Mouse (Mus musculus): ENCODE measurements around the gene AL607142.1. TPM values are rescaled to one million over a fixed set of nuclear protein-coding genes. Genes with fewer than 3 reads are reported as not detected.

The AL607142.1 gene
- polyA plus RNA-seq, 1 experiment = not detected

DNA sequence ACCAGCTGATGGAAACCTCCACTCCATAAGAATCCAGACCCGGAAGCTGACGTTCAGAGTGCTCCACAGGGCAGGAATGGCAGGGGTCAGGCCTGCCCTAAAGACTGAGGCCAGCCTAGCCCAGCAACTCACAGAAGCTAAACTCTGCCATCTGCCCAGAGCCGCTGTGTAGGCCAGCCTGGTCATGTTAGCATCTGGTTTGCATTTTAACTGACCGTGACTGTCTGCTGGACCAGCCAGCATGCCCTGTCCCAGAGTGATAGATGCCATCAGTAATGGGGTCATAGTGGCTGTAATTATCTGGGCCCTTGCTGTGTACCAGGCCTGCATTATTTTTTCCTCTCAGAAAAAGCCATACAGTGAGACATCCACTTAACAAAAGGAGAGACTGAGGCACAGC lies 66.1 kb downstream of the AL607142.1 start:
- Histone ChIP-seq H3K4me1 (ENCODE audit: control insufficient read depth, insufficient read depth, insufficient read length, low read length) (peaks cover 6% of the 10 kb centered on the region; the same call in 1 of the 2 replicates), H3K36me3 (ENCODE audit: control insufficient read depth, insufficient read depth, low read length) (no peaks in the 10 kb centered on the region), H3K4me3 (ENCODE audit: low read depth, low read length) (no peak overlapping the region), H3K27ac (ENCODE audit: insufficient read depth, low read depth, low read length) (no peak overlapping the region), H3K27me3 (ENCODE audit: control insufficient read depth, insufficient read depth, low read length) (no peaks in the 10 kb centered on the region)
- no peak for TF ChIP-seq CTCF (IDR thresholded peaks at IDR 0.05; ENCODE audit: extremely low read depth, insufficient read length, insufficient replicate concordance, low read depth, low read length)
- TF ChIP-seq POLR2A (IDR thresholded peaks at IDR 0.05; ENCODE audit: low read depth, low read length) = no peak
- 85% methylated on average over 4 of the region's 4 CpGs for WGBS

DNA sequence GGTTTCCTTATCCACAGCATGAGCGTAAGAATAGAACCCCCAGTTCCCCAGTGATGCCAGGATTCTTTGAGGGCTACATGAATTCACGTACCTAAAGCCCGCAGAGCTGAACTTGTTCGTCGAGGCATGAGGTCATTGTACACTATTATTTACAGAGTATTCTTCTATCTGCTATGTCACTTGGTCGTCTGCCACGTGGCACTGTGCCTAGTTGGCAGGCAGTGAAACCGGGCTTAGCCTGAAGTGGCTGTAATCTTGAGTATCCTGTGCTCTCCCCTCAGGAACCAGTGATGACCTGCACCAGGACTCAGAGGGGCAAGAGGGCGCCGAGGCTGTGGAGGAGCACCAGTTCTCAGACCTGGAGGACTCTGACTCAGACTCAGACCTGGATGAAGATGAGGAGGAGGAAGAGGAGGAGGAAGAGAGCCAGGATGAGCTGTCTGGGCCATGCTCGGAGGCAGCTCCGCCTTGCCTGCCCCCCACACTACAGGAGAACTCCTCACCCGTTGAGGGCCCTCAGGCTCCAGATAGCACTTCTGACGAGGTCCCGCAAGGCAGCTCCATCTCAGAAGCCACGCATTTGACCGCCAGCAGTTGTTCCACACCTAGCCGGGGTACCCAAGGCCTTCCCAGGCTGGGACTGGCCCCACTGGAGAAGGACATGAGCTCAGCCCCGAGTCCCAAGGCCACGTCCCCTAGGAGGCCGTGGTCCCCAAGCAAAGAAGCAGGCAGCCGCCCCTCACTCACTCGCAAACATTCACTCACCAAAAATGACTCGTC lies 66.8 kb downstream of the AL607142.1 start:
- 56% methylated on average over 24 of the region's 24 CpGs for WGBS
- Histone ChIP-seq H3K4me3 (ENCODE audit: low read depth, low read length) (no peak overlapping the region), H3K4me1 (ENCODE audit: control insufficient read depth, insufficient read depth, insufficient read length, low read length) (peaks cover 6% of the 10 kb centered on the region; the same call in 1 of the 2 replicates), H3K36me3 (ENCODE audit: control insufficient read depth, insufficient read depth, low read length) (no peaks in the 10 kb centered on the region), H3K27ac (ENCODE audit: insufficient read depth, low read depth, low read length) (no peak overlapping the region), H3K27me3 (ENCODE audit: control insufficient read depth, insufficient read depth, low read length) (no peaks in the 10 kb centered on the region)
- no peak for TF ChIP-seq POLR2A (IDR thresholded peaks at IDR 0.05; ENCODE audit: low read depth, low read length)
- TF ChIP-seq CTCF (IDR thresholded peaks at IDR 0.05; ENCODE audit: extremely low read depth, insufficient read length, insufficient replicate concordance, low read depth, low read length) = no peak

- H3K27me3 ChIP-seq (ENCODE audit: control insufficient read depth, insufficient read depth, low read length) = no peaks in the 10 kb centered on the region
- peaks cover 6% of the 10 kb centered on the region; the same call in 1 of the 2 replicates for H3K4me1 ChIP-seq (ENCODE audit: control insufficient read depth, insufficient read depth, insufficient read length, low read length)
- H3K4me3 ChIP-seq (ENCODE audit: low read depth, low read length) = no peak overlapping the region
- TF ChIP-seq CTCF (IDR thresholded peaks at IDR 0.05; ENCODE audit: extremely low read depth, insufficient read length, insufficient replicate concordance, low read depth, low read length) = no peak
- TF ChIP-seq POLR2A (IDR thresholded peaks at IDR 0.05; ENCODE audit: low read depth, low read length) = no peak
- H3K36me3 ChIP-seq (ENCODE audit: control insufficient read depth, insufficient read depth, low read length) = no peaks in the 10 kb centered on the region
- 92% methylated on average over 6 of the region's 6 CpGs for WGBS
- no peak overlapping the region for H3K27ac ChIP-seq (ENCODE audit: insufficient read depth, low read depth, low read length)
Observed at GRCm38 (mm10) chr4:120134223-120134622, 69.4 kb downstream of the AL607142.1 start.

DNA sequence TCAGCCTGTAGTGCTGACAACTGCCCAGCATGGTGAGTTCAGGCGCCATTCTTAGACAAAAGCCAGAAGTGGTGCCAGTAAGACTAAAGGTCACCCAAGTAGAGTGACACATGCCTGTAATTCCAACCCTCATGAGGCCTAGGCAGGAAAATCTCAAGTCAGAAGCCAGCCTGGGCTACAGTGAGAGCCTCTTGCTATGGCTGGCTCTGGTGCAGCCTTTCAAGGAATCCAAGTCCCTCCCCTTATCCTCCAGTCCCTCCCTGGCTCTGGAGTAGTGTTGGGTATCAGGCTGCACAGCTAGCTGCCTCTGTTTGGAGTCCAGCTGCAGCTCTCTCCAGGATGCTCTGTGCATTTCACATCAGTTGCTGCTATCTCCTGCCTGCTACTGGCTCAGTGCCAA lies 77.0 kb downstream of the AL607142.1 start:
- TF ChIP-seq CTCF (IDR thresholded peaks at IDR 0.05; ENCODE audit: extremely low read depth, insufficient read length, insufficient replicate concordance, low read depth, low read length) = no peak
- no peak for TF ChIP-seq POLR2A (IDR thresholded peaks at IDR 0.05; ENCODE audit: low read depth, low read length)
- H3K27ac ChIP-seq (ENCODE audit: insufficient read depth, low read depth, low read length) = no peak overlapping the region
- H3K36me3 ChIP-seq (ENCODE audit: control insufficient read depth, insufficient read depth, low read length) = no peaks in the 10 kb centered on the region
- H3K4me3 ChIP-seq (ENCODE audit: low read depth, low read length) = no peak overlapping the region
- no peaks in the 10 kb centered on the region for H3K27me3 ChIP-seq (ENCODE audit: control insufficient read depth, insufficient read depth, low read length)
- H3K4me1 ChIP-seq (ENCODE audit: control insufficient read depth, insufficient read depth, insufficient read length, low read length) = peaks cover 24% of the 10 kb centered on the region
- WGBS = 30% methylated on average over 1 of the region's 1 CpGs

- Histone ChIP-seq H3K4me3 (ENCODE audit: low read depth, low read length) (no peak overlapping the region), H3K4me1 (ENCODE audit: control insufficient read depth, insufficient read depth, insufficient read length, low read length) (peaks cover 26% of the 10 kb centered on the region), H3K27ac (ENCODE audit: insufficient read depth, low read depth, low read length) (0 out of 2 replicates have a peak overlapping the region, but pooled peaks have one; percentile 14), H3K27me3 (ENCODE audit: control insufficient read depth, insufficient read depth, low read length) (no peaks in the 10 kb centered on the region), H3K36me3 (ENCODE audit: control insufficient read depth, insufficient read depth, low read length) (no peaks in the 10 kb centered on the region)
- WGBS = 33% methylated on average over 9 of the region's 9 CpGs
- TF ChIP-seq CTCF (IDR thresholded peaks at IDR 0.05; ENCODE audit: extremely low read depth, insufficient read length, insufficient replicate concordance, low read depth, low read length) (peak; percentile 20; the same call in 1 of the 2 replicates), POLR2A (IDR thresholded peaks at IDR 0.05; ENCODE audit: low read depth, low read length) (no peak)
Observed at GRCm38 (mm10) chr4:120142905-120143304, 78.1 kb downstream of the AL607142.1 start.

Other genes with a start within 250 kb of the AL607142.1 start
- gene Edn2, start 96.2 kb downstream of the AL607142.1 start, polyA plus RNA-seq (2012; rRNA removed) = 16.5 and 51.5 TPM in 2 replicates
- gene Foxo6, start 222.4 kb downstream of the AL607142.1 start, polyA plus RNA-seq (2012; rRNA removed) = 7.2 and 38.9 TPM in 2 replicates